Comparison of ENCODE assay signal across 9 mouse cellular contexts in the genomic region with DNA sequence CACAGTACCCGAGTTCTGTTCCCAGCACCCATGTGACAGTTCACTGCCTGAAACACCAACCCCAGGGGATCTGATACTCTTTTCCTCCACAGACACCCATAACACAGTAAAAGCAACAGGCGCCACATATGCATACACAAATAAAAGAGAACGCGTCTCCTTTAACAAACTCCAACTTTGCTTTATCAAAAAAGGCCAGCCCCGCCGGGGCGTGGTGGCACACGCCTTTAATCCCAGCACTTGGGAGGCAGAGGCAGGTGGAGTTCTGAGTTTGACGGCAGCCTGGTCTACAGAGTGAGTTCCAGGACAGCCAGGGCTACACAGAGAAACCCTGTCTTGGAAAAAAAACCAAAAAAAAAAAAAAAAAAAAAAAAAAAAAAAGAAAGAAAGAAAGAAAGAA. TPM values are rescaled to one million over a fixed set of nuclear protein-coding genes. Genes with fewer than 3 reads are reported as not detected.
"Had no signal": no experiment of that assay in that cellular context is flagged by ENCODE, and none has a peak within 500 bp of the region (broad histone marks: within the 10 kb centered on the region; RNA-seq: fewer than 3 reads in every experiment).

No protein-coding gene starts in this region.

RNA-seq across cellular contexts. Expression of a gene that starts 15.3 kb away (rescaled TPM):
- total RNA-seq: left cerebral cortex, adult 2 months; left cerebral cortex, postnatal 14 days; megakaryocyte, adult 5-6 weeks had no signal
- polyA plus RNA-seq: lung, adult 2 months; midbrain, embryonic 10.5 days; midbrain, embryonic 14.5 days; neural tube, embryonic 11.5 days; neural tube, embryonic 15.5 days; stomach, embryonic 14.5 days had no signal
